Mouse (Mus musculus) thymus, postnatal 4 days (tissue): ENCODE results near the gene Hypk.

Experiments
- DNase-seq: peaks from one replicate; pipeline ENCODE4 v3.0.0; 2021

Gene Hypk

GRCm38 (mm10) chr2:121507173-121507950, 54.3 kb downstream of the Hypk start:
- DNase-seq: no peak

- no peak for DNase-seq
Measured at GRCm38 (mm10) chr2:121507951-121508330, 54.9 kb downstream of the Hypk start.
